Mouse (Mus musculus): ENCODE measurements around the gene Cep290. TPM values are rescaled to one million over a fixed set of nuclear protein-coding genes. Genes with fewer than 3 reads are reported as not detected.

The Cep290 gene
- polyA plus RNA-seq, 1 experiment from 2014 or later: 4.6 TPM

DNA sequence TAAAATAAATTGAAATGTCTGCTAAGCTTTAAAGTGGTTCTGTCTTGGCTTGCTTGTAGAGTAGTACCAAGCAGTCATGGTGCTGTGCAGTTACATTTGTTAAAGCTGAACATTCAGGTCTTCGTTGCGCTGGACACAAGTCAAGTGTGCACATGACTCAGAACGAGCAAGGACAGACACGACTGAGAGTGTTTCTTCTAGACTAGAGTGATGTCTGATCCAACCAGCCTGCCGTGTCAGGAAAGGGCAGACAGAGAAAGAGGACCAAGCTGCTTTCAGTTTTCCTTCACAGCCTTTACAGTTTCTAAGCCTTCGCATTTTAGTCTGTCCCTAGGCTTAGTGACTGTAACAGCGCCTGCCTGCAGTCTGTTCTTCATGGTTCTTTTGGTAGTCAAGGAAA lies 4.6 kb downstream of the Cep290 start:
- Histone ChIP-seq H3K9ac (ENCODE audit: low read depth, low read length) (no peak overlapping the region), H3K4me3 (replicated peaks; ENCODE audit: low read depth, low read length) (no peak overlapping the region), H3K27me3 (ENCODE audit: insufficient read depth, low read length) (no peaks in the 10 kb centered on the region), H3K36me3 (ENCODE audit: insufficient read depth, low read length) (no peaks in the 10 kb centered on the region), H3K4me2 (ENCODE audit: low read length) (no peak overlapping the region), H3K4me1 (replicated peaks; ENCODE audit: insufficient read depth, low read length) (no peaks in the 10 kb centered on the region), H3K27ac (no peak overlapping the region), H3K9me3 (replicated peaks; ENCODE audit: low read length) (no peaks in the 10 kb centered on the region)
- ATAC-seq (replicated peaks; ENCODE audit: low FRiP score, low read depth): no peak
- DNase-seq (ENCODE audit: low spot score): no peak
- TF ChIP-seq CTCF (IDR thresholded peaks at IDR 0.05; ENCODE audit: low read depth): no peak
- 93% methylated on average over 7 of the region's 7 CpGs for WGBS

DNA sequence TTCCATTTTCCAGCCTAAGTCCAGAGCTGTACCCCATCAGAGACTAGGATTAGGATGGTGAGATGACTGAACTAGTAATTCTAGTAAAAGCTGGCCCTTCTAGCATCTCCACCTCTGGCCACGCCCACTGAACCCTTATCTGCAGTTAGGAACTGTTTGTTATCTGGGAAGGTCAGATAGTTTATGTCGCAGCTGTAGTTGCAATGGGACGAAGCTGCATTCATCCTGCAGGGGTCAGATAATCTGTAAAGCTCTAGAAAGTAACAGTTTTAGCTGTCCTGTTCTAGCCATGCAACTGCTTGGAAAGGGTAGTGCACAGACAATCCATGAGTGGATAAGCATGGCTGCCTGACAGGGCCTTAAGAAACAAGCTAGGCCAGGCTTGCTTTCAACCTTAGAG lies 11.0 kb downstream of the Cep290 start:
- Histone ChIP-seq H3K36me3 (ENCODE audit: insufficient read depth, low read length) (peaks cover 4% of the 10 kb centered on the region), H3K27me3 (ENCODE audit: insufficient read depth, low read length) (no peaks in the 10 kb centered on the region), H3K9ac (ENCODE audit: low read depth, low read length) (no peak overlapping the region), H3K4me1 (replicated peaks; ENCODE audit: insufficient read depth, low read length) (no peaks in the 10 kb centered on the region), H3K27ac (no peak overlapping the region), H3K4me3 (replicated peaks; ENCODE audit: low read depth, low read length) (no peak overlapping the region), H3K9me3 (replicated peaks; ENCODE audit: low read length) (no peaks in the 10 kb centered on the region), H3K4me2 (ENCODE audit: low read length) (no peak overlapping the region)
- TF ChIP-seq CTCF (IDR thresholded peaks at IDR 0.05; ENCODE audit: low read depth): no peak
- DNase-seq (ENCODE audit: low spot score) (no peak), ATAC-seq (replicated peaks; ENCODE audit: low FRiP score, low read depth) (no peak)
- WGBS: 91% methylated on average over 3 of the region's 3 CpGs

DNA sequence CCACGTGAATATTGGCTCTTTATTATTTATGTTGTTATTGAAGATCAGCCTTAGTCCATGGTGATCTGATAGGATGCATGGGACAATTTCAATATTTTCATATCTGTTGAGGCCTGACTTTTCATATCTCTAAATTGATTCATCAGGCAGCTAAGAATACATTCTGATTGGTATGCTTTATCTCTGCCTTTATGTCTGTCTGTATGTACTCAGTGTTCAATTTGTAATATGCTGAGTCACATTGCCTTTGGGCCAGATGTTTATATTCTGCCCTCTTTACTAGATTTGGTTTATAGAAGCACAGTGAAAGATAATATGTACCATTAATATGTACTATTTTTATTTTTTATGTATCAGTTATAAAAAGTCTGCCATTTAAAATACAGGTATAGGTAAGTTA lies 20.8 kb downstream of the Cep290 start:
- H3K4me3 ChIP-seq (replicated peaks; ENCODE audit: low read depth, low read length): no peak overlapping the region
- no peak overlapping the region for H3K4me2 ChIP-seq (ENCODE audit: low read length)
- H3K36me3 ChIP-seq (ENCODE audit: insufficient read depth, low read length): peaks cover 5% of the 10 kb centered on the region; the same call in 1 of the 2 replicates
- H3K9ac ChIP-seq (ENCODE audit: low read depth, low read length): no peak overlapping the region
- H3K27me3 ChIP-seq (ENCODE audit: insufficient read depth, low read length): no peaks in the 10 kb centered on the region
- H3K4me1 ChIP-seq (replicated peaks; ENCODE audit: insufficient read depth, low read length): no peaks in the 10 kb centered on the region
- 81% methylated on average over 1 of the region's 1 CpGs for WGBS
- DNase-seq (ENCODE audit: low spot score) (no peak), ATAC-seq (replicated peaks; ENCODE audit: low FRiP score, low read depth) (no peak)
- no peak for TF ChIP-seq CTCF (IDR thresholded peaks at IDR 0.05; ENCODE audit: low read depth)
- H3K27ac ChIP-seq: no peak overlapping the region
- H3K9me3 ChIP-seq (replicated peaks; ENCODE audit: low read length): no peaks in the 10 kb centered on the region

DNA sequence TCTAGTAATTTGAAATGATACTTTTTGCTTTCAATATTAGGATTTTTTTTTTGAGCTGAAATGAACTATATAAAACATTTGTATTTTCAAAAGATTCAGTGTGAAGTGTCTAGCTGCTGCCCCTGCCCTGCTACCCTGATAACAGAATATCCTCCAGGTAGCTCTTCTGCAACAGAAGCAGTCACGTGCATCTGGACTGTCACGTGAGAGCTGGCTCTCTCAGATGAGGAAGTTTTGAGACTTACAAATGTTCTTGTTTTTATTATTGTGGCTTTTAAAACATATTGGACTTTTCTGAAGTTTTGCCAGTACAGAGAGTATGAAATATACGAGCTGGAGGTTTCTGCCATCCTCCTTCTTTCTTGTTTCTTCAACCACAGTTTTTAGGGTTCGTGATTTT lies 34.3 kb downstream of the Cep290 start:
- no peak overlapping the region for H3K9ac ChIP-seq (ENCODE audit: low read depth, low read length)
- ATAC-seq (replicated peaks; ENCODE audit: low FRiP score, low read depth) (no peak), DNase-seq (ENCODE audit: low spot score) (no peak)
- H3K27ac ChIP-seq: no peak overlapping the region
- no peak overlapping the region for H3K4me3 ChIP-seq (replicated peaks; ENCODE audit: low read depth, low read length)
- no peak for TF ChIP-seq CTCF (IDR thresholded peaks at IDR 0.05; ENCODE audit: low read depth)
- no peaks in the 10 kb centered on the region for H3K9me3 ChIP-seq (replicated peaks; ENCODE audit: low read length)
- H3K27me3 ChIP-seq (ENCODE audit: insufficient read depth, low read length): no peaks in the 10 kb centered on the region
- no peaks in the 10 kb centered on the region for H3K4me1 ChIP-seq (replicated peaks; ENCODE audit: insufficient read depth, low read length)
- no peaks in the 10 kb centered on the region for H3K36me3 ChIP-seq (ENCODE audit: insufficient read depth, low read length)
- WGBS: 69% methylated on average over 4 of the region's 4 CpGs
- no peak overlapping the region for H3K4me2 ChIP-seq (ENCODE audit: low read length)

DNA sequence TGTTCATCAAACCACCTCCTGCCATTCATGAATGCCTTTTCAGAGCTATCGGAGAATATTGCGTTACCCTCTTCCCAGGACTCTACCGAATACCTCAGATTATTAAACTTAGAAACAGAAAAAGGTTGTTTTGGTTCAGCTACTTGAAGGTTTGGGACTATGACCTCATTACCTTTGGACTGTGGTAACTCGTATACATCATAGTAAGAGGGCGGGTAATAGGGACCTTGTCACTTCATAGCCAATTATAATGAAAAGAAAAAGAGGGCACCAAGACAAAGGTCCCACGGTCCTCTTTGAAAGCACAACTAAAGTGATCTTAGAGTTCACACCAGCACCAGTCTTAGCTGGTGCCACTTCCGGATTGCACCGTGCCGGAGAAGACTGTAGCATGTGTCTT lies 35.0 kb downstream of the Cep290 start:
- no peaks in the 10 kb centered on the region for H3K27me3 ChIP-seq (ENCODE audit: insufficient read depth, low read length)
- WGBS: 87% methylated on average over 9 of the region's 9 CpGs
- DNase-seq (ENCODE audit: low spot score): no peak
- H3K9me3 ChIP-seq (replicated peaks; ENCODE audit: low read length): no peaks in the 10 kb centered on the region
- no peaks in the 10 kb centered on the region for H3K4me1 ChIP-seq (replicated peaks; ENCODE audit: insufficient read depth, low read length)
- no peak overlapping the region for H3K9ac ChIP-seq (ENCODE audit: low read depth, low read length)
- H3K4me3 ChIP-seq (replicated peaks; ENCODE audit: low read depth, low read length): no peak overlapping the region
- no peak for TF ChIP-seq CTCF (IDR thresholded peaks at IDR 0.05; ENCODE audit: low read depth)
- H3K27ac ChIP-seq: no peak overlapping the region
- no peaks in the 10 kb centered on the region for H3K36me3 ChIP-seq (ENCODE audit: insufficient read depth, low read length)
- H3K4me2 ChIP-seq (ENCODE audit: low read length): no peak overlapping the region
- ATAC-seq (replicated peaks; ENCODE audit: low FRiP score, low read depth): peak; percentile 59; the same call in 1 of the 2 replicates

DNA sequence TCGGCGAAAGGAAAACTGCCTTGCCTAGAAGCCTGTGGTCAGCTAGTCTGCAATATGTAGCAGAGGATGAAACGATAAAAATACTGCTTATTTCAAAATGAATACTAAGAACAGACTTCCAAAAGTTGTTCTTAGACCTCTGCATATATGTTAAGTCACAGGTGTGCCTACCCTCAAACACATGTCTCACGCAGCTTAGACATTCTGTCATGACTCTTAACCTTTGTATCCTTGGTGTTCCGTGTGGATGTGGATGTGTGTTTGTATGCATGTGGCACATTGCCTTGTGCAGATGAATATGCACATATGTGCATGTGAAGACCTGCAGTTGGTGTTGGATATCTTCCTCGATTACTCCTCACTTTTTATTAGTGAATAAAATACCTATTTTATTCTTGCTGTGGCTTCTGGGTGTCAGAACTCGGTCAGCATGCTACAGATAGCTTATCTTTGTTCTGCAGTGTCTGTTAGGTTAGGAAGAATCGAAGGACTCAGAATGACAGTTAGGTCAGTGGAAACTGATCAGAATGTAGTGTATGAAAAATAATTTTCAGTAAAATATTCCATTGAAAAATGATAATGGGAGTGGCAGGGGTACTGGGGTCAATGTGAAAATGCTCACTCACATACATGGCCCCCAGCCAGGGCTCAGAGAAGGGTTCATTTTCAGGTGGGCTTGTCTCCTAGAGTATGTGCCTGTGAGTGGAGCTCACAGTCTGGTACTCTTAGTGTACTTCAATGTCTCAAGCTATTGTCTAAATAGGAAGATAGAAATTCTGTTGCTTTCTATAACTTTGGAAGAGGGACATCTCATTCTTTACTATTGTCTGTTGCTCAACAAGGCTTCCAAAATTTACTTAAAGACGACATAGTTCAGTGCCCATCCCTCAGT lies 37.4 kb downstream of the Cep290 start:
- no peaks in the 10 kb centered on the region for H3K4me1 ChIP-seq (replicated peaks; ENCODE audit: insufficient read depth, low read length)
- WGBS: 91% methylated on average over 9 of the region's 9 CpGs
- no peaks in the 10 kb centered on the region for H3K36me3 ChIP-seq (ENCODE audit: insufficient read depth, low read length)
- ATAC-seq (replicated peaks; ENCODE audit: low FRiP score, low read depth) (no peak), DNase-seq (ENCODE audit: low spot score) (no peak)
- H3K9me3 ChIP-seq (replicated peaks; ENCODE audit: low read length): no peaks in the 10 kb centered on the region
- H3K4me3 ChIP-seq (replicated peaks; ENCODE audit: low read depth, low read length): no peak overlapping the region
- H3K9ac ChIP-seq (ENCODE audit: low read depth, low read length): no peak overlapping the region
- no peak overlapping the region for H3K27ac ChIP-seq
- TF ChIP-seq CTCF (IDR thresholded peaks at IDR 0.05; ENCODE audit: low read depth): no peak
- no peak overlapping the region for H3K4me2 ChIP-seq (ENCODE audit: low read length)
- no peaks in the 10 kb centered on the region for H3K27me3 ChIP-seq (ENCODE audit: insufficient read depth, low read length)
